Mouse (Mus musculus) megakaryocyte, embryonic 14.5 days (primary cell): ENCODE measurements around the gene Mex3a.

Source experiments
- FLI1 ChIP-seq: IDR thresholded peaks from 2 replicates; pipeline ENCODE4 v1.6.1; 2012; ENCODE audit warnings: low read length, inconsistent platforms, mixed read lengths
- GATA1 ChIP-seq: IDR thresholded peaks from 3 replicates; pipeline ENCODE4 v1.6.1; 2012; ENCODE audit warnings: mixed read lengths, low read length, inconsistent platforms, borderline replicate concordance

DNA sequence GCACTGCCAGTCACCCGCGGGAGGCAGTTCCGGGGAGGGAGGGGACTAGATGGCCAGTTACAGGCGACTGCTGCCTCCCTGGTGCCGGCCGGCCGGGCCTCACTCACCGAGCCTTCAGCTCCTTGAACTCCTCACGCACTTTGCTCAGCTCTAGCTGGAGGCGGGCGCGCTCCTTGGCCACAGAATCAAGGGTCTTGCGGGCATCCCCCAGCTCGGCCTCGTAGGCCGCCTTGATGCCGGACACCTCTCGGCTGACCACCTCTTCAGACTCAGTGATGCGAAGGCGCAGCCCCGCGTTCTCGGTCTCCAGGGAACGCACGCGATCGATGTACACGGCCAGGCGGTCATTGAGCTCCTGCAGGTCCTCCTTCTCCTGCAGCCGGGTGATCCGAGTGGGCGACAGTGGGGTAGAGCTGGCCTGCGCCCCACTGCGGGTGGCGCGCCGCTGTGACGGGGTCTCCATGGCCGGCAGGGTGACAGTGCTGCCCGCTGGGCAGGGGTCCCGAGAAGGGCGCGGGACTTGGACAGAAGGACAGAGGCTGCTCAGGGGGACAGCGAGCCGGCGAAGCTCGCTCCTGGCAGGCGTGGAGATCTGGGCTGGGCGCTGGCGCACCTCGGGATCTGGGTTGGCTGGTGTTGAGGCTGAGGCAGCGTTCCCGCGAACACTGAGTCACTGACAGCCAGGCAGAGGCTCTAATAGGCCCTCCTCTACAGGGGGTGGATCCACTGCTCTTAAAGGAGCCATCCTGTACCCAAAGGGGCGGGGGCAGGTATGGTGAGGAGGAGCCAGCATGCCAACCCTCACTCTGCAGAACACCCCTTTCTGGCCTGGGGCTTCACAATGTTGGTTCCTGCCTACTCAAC, 29.3 kb upstream of the Mex3a start:
- TF ChIP-seq GATA1 = no peak
- no peak for TF ChIP-seq FLI1
